Mouse (Mus musculus): ENCODE data around the gene Gm49378. TPM values are rescaled to one million over a fixed set of nuclear protein-coding genes. Genes with fewer than 3 reads are reported as not detected.

The Gm49378 gene
- polyA plus RNA-seq, 1 experiment from 2014 or later: 1.3 TPM

GRCm38 (mm10) chr14:55585566-55585960 is 52.1 kb downstream of the Gm49378 start:
- H3K9ac ChIP-seq (ENCODE audit: low read length): no peak overlapping the region
- peak; percentile 44; the same call in 1 of the 2 replicates for ATAC-seq (ENCODE audit: low FRiP score, low TSS enrichment)
- peaks cover 3% of the 10 kb centered on the region; the same call in 1 of the 2 replicates for H3K36me3 ChIP-seq (ENCODE audit: control insufficient read depth, insufficient read depth, low read length)
- peak overlapping the region; percentile 73 for H3K27ac ChIP-seq (replicated peaks)
- peak; percentile 39 for DNase-seq (ENCODE audit: low spot score)
- peaks cover 3% of the 10 kb centered on the region; the same call in 1 of the 2 replicates for H3K4me1 ChIP-seq (replicated peaks; ENCODE audit: control insufficient read depth, insufficient read depth)
- H3K4me3 ChIP-seq (ENCODE audit: low read depth, low read length): peak overlapping the region; percentile 53
- peak overlapping the region; percentile 86 for H3K4me2 ChIP-seq (replicated peaks; ENCODE audit: low read depth)
- H3K27me3 ChIP-seq (ENCODE audit: control insufficient read depth, insufficient read depth, low read length): no peaks in the 10 kb centered on the region
- 36% methylated on average over 6 of the region's 6 CpGs for WGBS
- H3K9me3 ChIP-seq (ENCODE audit: control insufficient read depth, low read length): no peaks in the 10 kb centered on the region
- no peak for TF ChIP-seq CTCF (IDR thresholded peaks at IDR 0.05; ENCODE audit: low read depth)
- no peak for TF ChIP-seq EP300 (optimal IDR thresholded peaks at IDR 0.05)

DNA sequence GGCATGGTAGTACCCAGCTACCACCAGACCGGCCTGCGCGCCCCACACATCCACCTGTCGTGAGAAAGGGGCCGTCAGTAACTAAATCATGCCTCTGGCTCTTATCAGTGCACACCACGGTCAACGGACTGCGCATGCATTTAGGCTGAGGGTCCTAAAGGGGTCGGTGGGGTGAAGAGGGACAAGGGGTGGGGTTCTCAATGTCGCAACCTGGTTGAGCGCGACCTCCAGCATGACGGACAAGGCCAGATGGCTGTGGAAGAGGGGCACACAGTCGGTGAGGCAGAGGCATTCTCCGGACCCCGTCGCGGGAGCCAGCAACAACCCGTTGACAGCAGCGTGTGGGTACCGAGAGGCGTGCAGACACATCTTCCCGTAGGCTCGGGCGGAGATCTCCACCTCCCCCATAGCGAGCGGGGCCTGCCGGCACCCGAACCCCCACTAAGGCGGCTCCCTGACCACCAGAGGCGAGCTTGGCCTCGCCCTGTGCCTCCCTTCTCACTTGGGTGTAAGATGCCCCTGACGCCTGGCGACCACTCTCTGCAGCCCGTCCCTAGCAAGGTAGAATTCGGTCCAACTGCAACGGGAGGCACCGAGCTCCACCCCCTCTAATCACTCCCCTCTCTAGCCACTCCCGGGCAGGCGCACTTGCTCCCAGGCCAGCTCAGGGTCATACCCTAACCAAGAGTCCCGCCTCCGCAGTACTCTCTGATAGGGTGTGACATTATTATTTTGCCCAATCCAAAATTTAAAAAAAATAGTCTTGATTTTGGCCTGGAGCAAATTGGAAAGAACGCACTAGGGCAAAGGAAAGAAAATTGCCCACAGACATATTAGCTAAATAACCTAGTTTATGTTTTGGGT is 52.8 kb downstream of the Gm49378 start, which contains the start of gene Emc9:
Gene Emc9 (minus strand): TSS at position 601 of the 864 bp plus-strand sequence.
- Histone ChIP-seq H3K27ac (replicated peaks) (peak within 1 kb of the TSS; percentile 73), H3K9me3 (ENCODE audit: control insufficient read depth, low read length) (no peaks in the 10 kb centered on the region), H3K9ac (ENCODE audit: low read length) (peak within 1 kb of the TSS; percentile 63), H3K27me3 (ENCODE audit: control insufficient read depth, insufficient read depth, low read length) (no peaks in the 10 kb centered on the region), H3K4me3 (ENCODE audit: low read depth, low read length) (peak within 1 kb of the TSS; percentile 53), H3K4me1 (replicated peaks; ENCODE audit: control insufficient read depth, insufficient read depth) (peaks cover 3% of the 10 kb centered on the region; the same call in 1 of the 2 replicates), H3K4me2 (replicated peaks; ENCODE audit: low read depth) (peak within 1 kb of the TSS; percentile 86), H3K36me3 (ENCODE audit: control insufficient read depth, insufficient read depth, low read length) (peaks cover 4% of the 10 kb centered on the region; the same call in 1 of the 2 replicates)
- no peak for TF ChIP-seq CTCF (IDR thresholded peaks at IDR 0.05; ENCODE audit: low read depth)
- no peak for TF ChIP-seq EP300 (optimal IDR thresholded peaks at IDR 0.05)
- peak; percentile 78 for DNase-seq (ENCODE audit: low spot score)
- WGBS: 5% methylated on average over 43 of the region's 43 CpGs
- ATAC-seq (ENCODE audit: low FRiP score, low TSS enrichment): peak; percentile 85

GRCm38 (mm10) chr14:55584303-55584701 is 53.4 kb downstream of the Gm49378 start:
- H3K9me3 ChIP-seq (ENCODE audit: control insufficient read depth, low read length): no peaks in the 10 kb centered on the region
- H3K27me3 ChIP-seq (ENCODE audit: control insufficient read depth, insufficient read depth, low read length): no peaks in the 10 kb centered on the region
- no peak overlapping the region for H3K9ac ChIP-seq (ENCODE audit: low read length)
- no peak overlapping the region for H3K27ac ChIP-seq (replicated peaks)
- WGBS: 40% methylated on average over 5 of the region's 5 CpGs
- peak overlapping the region; percentile 86 for H3K4me2 ChIP-seq (replicated peaks; ENCODE audit: low read depth)
- ATAC-seq (ENCODE audit: low FRiP score, low TSS enrichment) (no peak), DNase-seq (ENCODE audit: low spot score) (no peak)
- H3K4me3 ChIP-seq (ENCODE audit: low read depth, low read length): peak overlapping the region; percentile 53
- peaks cover 4% of the 10 kb centered on the region; the same call in 1 of the 2 replicates for H3K36me3 ChIP-seq (ENCODE audit: control insufficient read depth, insufficient read depth, low read length)
- TF ChIP-seq EP300 (optimal IDR thresholded peaks at IDR 0.05): no peak
- TF ChIP-seq CTCF (IDR thresholded peaks at IDR 0.05; ENCODE audit: low read depth): no peak
- peaks cover 3% of the 10 kb centered on the region; the same call in 1 of the 2 replicates for H3K4me1 ChIP-seq (replicated peaks; ENCODE audit: control insufficient read depth, insufficient read depth)

DNA sequence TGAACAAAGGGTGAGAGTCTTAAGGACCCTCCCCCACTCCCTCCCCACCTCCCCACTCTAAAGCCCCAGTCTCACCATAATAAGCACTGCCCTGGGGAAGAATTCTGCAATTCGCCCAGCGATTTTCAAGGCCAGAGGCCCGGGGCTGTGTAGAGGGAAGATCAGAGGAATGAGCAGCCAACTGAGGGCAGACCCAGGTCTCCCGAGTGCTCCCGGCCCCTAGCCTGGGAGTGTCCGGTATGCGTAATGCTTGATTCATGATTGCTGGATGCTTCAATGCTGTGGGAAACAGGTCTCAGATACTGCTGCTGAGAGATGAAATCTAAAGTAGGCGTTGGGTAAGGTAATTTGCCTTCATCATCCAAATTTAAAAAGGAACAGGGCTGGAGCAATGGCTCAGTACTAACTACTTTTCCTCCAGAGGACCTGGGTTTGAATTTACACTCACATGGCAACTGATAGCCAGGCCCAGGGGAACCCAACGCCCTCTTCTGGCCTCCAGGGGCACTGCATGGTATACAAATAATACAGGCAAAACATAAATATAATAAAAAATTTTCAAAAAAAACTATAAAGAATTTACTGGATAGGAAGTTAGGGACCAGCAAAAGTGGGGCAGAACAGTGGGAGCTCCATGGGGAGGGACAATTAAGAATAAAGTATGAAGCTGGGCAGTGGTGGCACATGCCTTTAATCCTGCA is 55.6 kb downstream of the Gm49378 start:
- no peak overlapping the region for H3K4me3 ChIP-seq (ENCODE audit: low read depth, low read length)
- no peak overlapping the region for H3K9ac ChIP-seq (ENCODE audit: low read length)
- ATAC-seq (ENCODE audit: low FRiP score, low TSS enrichment): no peak

GRCm38 (mm10) chr14:55580731-55581130 is 57.0 kb downstream of the Gm49378 start:
- WGBS: 93% methylated on average over 16 of the region's 16 CpGs
- no peaks in the 10 kb centered on the region for H3K27me3 ChIP-seq (ENCODE audit: control insufficient read depth, insufficient read depth, low read length)
- H3K36me3 ChIP-seq (ENCODE audit: control insufficient read depth, insufficient read depth, low read length): peaks cover 4% of the 10 kb centered on the region; the same call in 1 of the 2 replicates
- H3K9ac ChIP-seq (ENCODE audit: low read length): no peak overlapping the region
- no peak overlapping the region for H3K27ac ChIP-seq (replicated peaks)
- TF ChIP-seq CTCF (IDR thresholded peaks at IDR 0.05; ENCODE audit: low read depth) (no peak), EP300 (optimal IDR thresholded peaks at IDR 0.05) (no peak)
- no peak overlapping the region for H3K4me3 ChIP-seq (ENCODE audit: low read depth, low read length)
- no peak for DNase-seq (ENCODE audit: low spot score)
- H3K4me1 ChIP-seq (replicated peaks; ENCODE audit: control insufficient read depth, insufficient read depth): peaks cover 3% of the 10 kb centered on the region; the same call in 1 of the 2 replicates
- ATAC-seq (ENCODE audit: low FRiP score, low TSS enrichment): no peak
- H3K9me3 ChIP-seq (ENCODE audit: control insufficient read depth, low read length): no peaks in the 10 kb centered on the region
- no peak overlapping the region for H3K4me2 ChIP-seq (replicated peaks; ENCODE audit: low read depth)

More for the DNA sequence above, 55.6 kb downstream of the Gm49378 start:
- Histone ChIP-seq H3K36me3 (ENCODE audit: control insufficient read depth, insufficient read depth, low read length) (peaks cover 4% of the 10 kb centered on the region; the same call in 1 of the 2 replicates), H3K4me2 (replicated peaks; ENCODE audit: low read depth) (no peak overlapping the region), H3K9me3 (ENCODE audit: control insufficient read depth, low read length) (no peaks in the 10 kb centered on the region), H3K27me3 (ENCODE audit: control insufficient read depth, insufficient read depth, low read length) (no peaks in the 10 kb centered on the region), H3K4me1 (replicated peaks; ENCODE audit: control insufficient read depth, insufficient read depth) (peaks cover 3% of the 10 kb centered on the region; the same call in 1 of the 2 replicates), H3K27ac (replicated peaks) (no peak overlapping the region)
- 70% methylated on average over 9 of the region's 9 CpGs for WGBS
- TF ChIP-seq EP300 (optimal IDR thresholded peaks at IDR 0.05) (no peak), CTCF (IDR thresholded peaks at IDR 0.05; ENCODE audit: low read depth) (peak; percentile 56)
- no peak for DNase-seq (ENCODE audit: low spot score)
